Mouse (Mus musculus) limb, embryonic 13.5 days (tissue): Measurements from ENCODE around the gene Lsp1. TPM values are rescaled to one million over a fixed set of nuclear protein-coding genes. Genes with fewer than 3 reads are reported as not detected.

Source experiments
- ATAC-seq: fragments of 200-750 bp; cut with Nextera tagmentation; 2 replicates; pipeline ENCODE4 v1.8.0; 2017; ENCODE audit warnings: low read depth, moderate number of reproducible peaks, moderate TSS enrichment; ENCODE audit not compliant: low FRiP score
- H3K27ac ChIP-seq: fragments of 300-500 bp; sonication (generic); 2 replicates; pipeline ENCODE4 v1.5.1; 2015; ENCODE audit warnings: inconsistent platforms, mild to moderate bottlenecking, moderate library complexity
- H3K27me3 ChIP-seq: fragments of 300-500 bp; sonication (generic); 2 replicates; pipeline ENCODE4 v1.6.1; 2015; ENCODE audit warnings: mild to moderate bottlenecking, inconsistent platforms
- H3K36me3 ChIP-seq: fragments of 300-500 bp; sonication (generic); 2 replicates; pipeline ENCODE4 v1.6.1; 2015; ENCODE audit warnings: inconsistent platforms, mild to moderate bottlenecking, moderate library complexity
- H3K4me1 ChIP-seq: fragments of 300-500 bp; sonication (generic); 2 replicates; pipeline ENCODE4 v1.6.1; 2015; ENCODE audit warnings: inconsistent platforms
- H3K4me2 ChIP-seq: fragments of 300-500 bp; sonication (generic); replicated peaks from 2 replicates; pipeline ENCODE4 v1.6.1; 2015; ENCODE audit warnings: inconsistent platforms, mild to moderate bottlenecking, moderate library complexity
- H3K4me3 ChIP-seq: fragments of 300-500 bp; sonication (generic); 2 replicates; pipeline ENCODE4 v1.5.1; 2015; ENCODE audit warnings: moderate library complexity, mild to moderate bottlenecking, inconsistent platforms
- H3K9ac ChIP-seq: fragments of 300-500 bp; sonication (generic); 2 replicates; pipeline ENCODE4 v1.6.1; 2015; ENCODE audit warnings: mild to moderate bottlenecking, inconsistent platforms
- H3K9me3 ChIP-seq: fragments of 300-500 bp; sonication (generic); 2 replicates; pipeline ENCODE4 v1.6.1; 2016; ENCODE audit warnings: inconsistent platforms
- WGBS: fragments of 180-500 bp; shearing (Covaris S2); methylation state at CpG from one replicate; pipeline ENCODE4 v1.1.7; 2015; 5-methylcytosine and 5-hydroxymethylcytosine counted together
- polyA plus RNA-seq: library from polyadenylated mRNA; unstranded; fragments of >200 nt; fragmentation: Nextera tagmentation; extraction: Ambion mirVana; gene quantifications from 2 replicates; pipeline ENCODE4 v1.2.1, GENCODE M21; 2015

Gene Lsp1
- polyA plus RNA-seq, 1 experiment from 2014 or later, result 46.3 TPM

- ATAC-seq, result peak; percentile 31; the same call in 1 of the 2 replicates
- Histone ChIP-seq H3K4me2 (peak overlapping the region; percentile 17; the same call in 1 of the 2 replicates), H3K27ac (peak overlapping the region; percentile 97), H3K36me3 (no peaks in the 10 kb centered on the region), H3K9ac (peak overlapping the region; percentile 27; the same call in 1 of the 2 replicates), H3K9me3 (no peaks in the 10 kb centered on the region), H3K4me3 (no peak overlapping the region), H3K27me3 (no peaks in the 10 kb centered on the region), H3K4me1 (peaks cover 66% of the 10 kb centered on the region)
- 10% methylated on average over 12 of the region's 12 CpGs for WGBS
These were observed 49.6 kb downstream of the Lsp1 start for GRCm38 (mm10) chr7:142510021-142510777.

- no peak for ATAC-seq
These were observed 53.4 kb downstream of the Lsp1 start for GRCm38 (mm10) chr7:142514048-142514447.

DNA sequence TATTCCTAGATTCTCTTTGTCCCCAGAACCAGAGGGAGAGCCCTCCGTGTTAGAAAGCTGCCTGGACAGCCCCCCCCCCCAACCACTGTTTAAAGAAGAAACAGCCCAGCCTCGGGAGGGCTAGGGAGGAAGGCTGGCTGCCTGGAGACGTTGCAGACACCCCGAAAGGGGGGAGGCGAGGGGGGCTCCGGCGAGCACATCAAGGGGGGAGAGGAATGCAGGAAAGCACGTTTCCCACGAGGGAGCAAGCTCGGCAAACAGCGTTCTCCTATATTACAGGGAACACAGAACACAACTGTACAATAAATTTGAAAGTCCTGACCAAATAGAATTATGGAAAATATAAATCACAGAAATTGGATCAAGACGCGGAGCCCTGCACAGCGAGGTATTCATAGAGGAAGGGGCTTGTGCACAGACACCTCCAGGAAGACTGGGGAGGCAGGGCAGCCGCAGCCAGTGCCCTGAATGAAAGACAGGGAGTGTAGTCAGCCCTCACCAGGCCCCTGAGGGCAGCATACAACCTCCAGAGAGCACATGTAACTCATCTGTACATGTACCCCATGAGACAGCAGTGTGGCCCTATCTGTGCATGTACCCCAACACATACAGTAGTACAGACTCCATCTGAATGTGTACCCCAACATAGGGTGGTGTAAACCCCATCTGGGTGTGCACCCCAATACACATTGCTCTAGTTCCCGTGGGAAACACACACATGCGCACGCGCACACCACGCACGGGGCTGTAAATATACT, 55.8 kb downstream of the Lsp1 start:
- Histone ChIP-seq H3K27me3 (no peaks in the 10 kb centered on the region), H3K4me1 (peaks cover 37% of the 10 kb centered on the region), H3K4me2 (peak overlapping the region; percentile 50), H3K9me3 (no peaks in the 10 kb centered on the region), H3K4me3 (no peak overlapping the region), H3K9ac (peak overlapping the region; percentile 62), H3K27ac (peak overlapping the region; percentile 97), H3K36me3 (no peaks in the 10 kb centered on the region)
- 25% methylated on average over 21 of the region's 21 CpGs for WGBS
- peak; percentile 87 for ATAC-seq

More at GRCm38 (mm10) chr7:142514048-142514447, 53.4 kb downstream of the Lsp1 start:
- H3K9me3 ChIP-seq, result no peaks in the 10 kb centered on the region
- WGBS, result 79% methylated on average over 4 of the region's 4 CpGs
- no peaks in the 10 kb centered on the region for H3K36me3 ChIP-seq
- H3K4me3 ChIP-seq, result no peak overlapping the region
- no peak overlapping the region for H3K9ac ChIP-seq
- peaks cover 53% of the 10 kb centered on the region for H3K4me1 ChIP-seq
- no peaks in the 10 kb centered on the region for H3K27me3 ChIP-seq
- H3K27ac ChIP-seq, result peak overlapping the region; percentile 97; the same call in 1 of the 2 replicates
- no peak overlapping the region for H3K4me2 ChIP-seq

DNA sequence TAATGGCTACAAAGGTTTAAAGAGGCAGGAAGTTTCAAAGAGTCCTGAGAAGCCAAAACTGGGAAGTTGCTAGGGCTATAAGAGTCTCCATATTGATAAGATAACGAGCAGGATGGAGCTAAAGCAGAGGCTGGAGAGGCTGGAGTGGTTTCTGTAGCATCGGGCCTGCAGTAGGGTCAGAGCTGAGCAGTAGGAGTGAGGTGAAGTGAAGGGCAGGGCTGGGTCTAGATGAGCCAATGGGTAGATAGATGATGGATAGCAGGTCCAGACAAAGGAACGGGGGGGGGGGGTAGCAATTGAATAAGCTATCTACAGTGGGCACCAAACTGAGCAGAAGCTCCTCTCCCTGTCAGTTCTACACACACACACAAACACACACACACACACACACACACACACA, 56.9 kb downstream of the Lsp1 start:
- Histone ChIP-seq H3K4me3 (no peak overlapping the region), H3K27ac (no peak overlapping the region; the same call in 1 of the 2 replicates), H3K4me1 (peaks cover 43% of the 10 kb centered on the region), H3K9me3 (no peaks in the 10 kb centered on the region), H3K36me3 (no peaks in the 10 kb centered on the region), H3K27me3 (no peaks in the 10 kb centered on the region), H3K9ac (no peak overlapping the region), H3K4me2 (no peak overlapping the region)
- 88% methylated on average over 3 of the region's 3 CpGs for WGBS
- no peak for ATAC-seq

DNA sequence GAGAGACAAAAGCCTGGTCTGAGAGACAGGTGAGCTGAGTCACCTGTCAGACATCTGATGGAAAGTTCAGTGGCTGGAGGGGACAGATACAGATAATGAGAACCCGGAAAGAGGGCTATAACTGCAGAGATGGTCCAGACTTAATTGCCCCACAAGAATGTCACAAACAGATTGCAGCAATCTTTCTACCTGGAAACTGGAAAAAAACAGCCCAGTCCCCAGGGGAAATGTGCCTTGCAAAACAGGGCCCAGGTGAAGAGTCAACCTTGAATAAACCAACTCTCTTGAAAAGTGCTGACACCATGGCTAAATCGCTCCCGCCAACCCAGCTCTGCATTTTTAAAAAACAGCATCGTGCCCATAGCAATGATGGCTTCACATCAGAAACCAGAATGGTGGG, 59.7 kb downstream of the Lsp1 start:
- no peaks in the 10 kb centered on the region for H3K36me3 ChIP-seq
- WGBS, result 70% methylated on average over 4 of the region's 4 CpGs
- H3K4me1 ChIP-seq, result peaks cover 54% of the 10 kb centered on the region
- H3K4me3 ChIP-seq, result no peak overlapping the region
- no peak for ATAC-seq
- no peak overlapping the region for H3K4me2 ChIP-seq
- no peak overlapping the region for H3K27ac ChIP-seq
- no peak overlapping the region for H3K9ac ChIP-seq
- no peaks in the 10 kb centered on the region for H3K27me3 ChIP-seq
- no peaks in the 10 kb centered on the region for H3K9me3 ChIP-seq

DNA sequence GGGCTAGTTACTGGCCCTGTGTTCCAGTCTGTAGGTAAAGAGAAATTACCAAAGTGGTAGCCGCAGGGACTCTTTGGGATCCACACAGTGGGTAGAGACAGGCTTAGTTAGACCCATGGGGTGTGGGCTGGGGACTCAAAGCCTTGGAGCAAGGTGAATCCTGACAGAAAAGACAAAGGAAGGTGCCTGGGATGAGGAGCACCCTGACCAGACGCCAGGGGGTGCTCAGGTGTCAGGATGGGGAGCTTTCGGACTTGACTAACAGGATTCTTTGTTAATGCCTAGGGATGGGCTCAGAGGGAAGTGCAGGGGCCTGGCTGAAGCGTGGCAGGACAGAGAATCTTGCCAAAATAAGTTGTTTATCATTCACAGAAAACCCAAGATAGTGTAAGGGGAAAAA, 61.7 kb downstream of the Lsp1 start:
- Histone ChIP-seq H3K9ac (no peak overlapping the region), H3K36me3 (no peaks in the 10 kb centered on the region), H3K9me3 (no peaks in the 10 kb centered on the region), H3K4me3 (no peak overlapping the region), H3K27me3 (no peaks in the 10 kb centered on the region), H3K4me2 (no peak overlapping the region), H3K4me1 (peaks cover 54% of the 10 kb centered on the region), H3K27ac (peak overlapping the region; percentile 83; the same call in 1 of the 2 replicates)
- ATAC-seq, result no peak
- 29% methylated on average over 4 of the region's 4 CpGs for WGBS

- peak overlapping the region; percentile 83 for H3K27ac ChIP-seq
- peaks cover 64% of the 10 kb centered on the region for H3K4me1 ChIP-seq
- ATAC-seq, result 0 out of 2 replicates have a peak, but pooled peaks have one; percentile 22
- no peak overlapping the region for H3K4me3 ChIP-seq
- WGBS, result 23% methylated on average over 17 of the region's 17 CpGs
- H3K4me2 ChIP-seq, result no peak overlapping the region
- 0 out of 2 replicates have a peak overlapping the region, but pooled peaks have one; percentile 26 for H3K9ac ChIP-seq
- H3K36me3 ChIP-seq, result no peaks in the 10 kb centered on the region
- no peaks in the 10 kb centered on the region for H3K27me3 ChIP-seq
- H3K9me3 ChIP-seq, result no peaks in the 10 kb centered on the region
These were observed 62.8 kb downstream of the Lsp1 start for GRCm38 (mm10) chr7:142523200-142523990.

- Histone ChIP-seq H3K36me3 (no peaks in the 10 kb centered on the region), H3K9ac (peak overlapping the region; percentile 31; the same call in 1 of the 2 replicates), H3K4me1 (peaks cover 74% of the 10 kb centered on the region), H3K4me3 (no peak overlapping the region), H3K27me3 (no peaks in the 10 kb centered on the region), H3K4me2 (0 out of 2 replicates have a peak overlapping the region, but pooled peaks have one; percentile 5), H3K9me3 (no peaks in the 10 kb centered on the region), H3K27ac (peak overlapping the region; percentile 88)
- ATAC-seq, result peak; percentile 66
- WGBS, result 35% methylated on average over 13 of the region's 13 CpGs
These were observed 65.0 kb downstream of the Lsp1 start for GRCm38 (mm10) chr7:142525342-142526178.

GRCm38 (mm10) chr7:142529350-142529749, 68.7 kb downstream of the Lsp1 start:
- Histone ChIP-seq H3K27ac (peak overlapping the region; percentile 48; the same call in 1 of the 2 replicates), H3K4me2 (no peak overlapping the region), H3K27me3 (no peaks in the 10 kb centered on the region), H3K4me1 (peaks cover 81% of the 10 kb centered on the region), H3K36me3 (no peaks in the 10 kb centered on the region), H3K4me3 (no peak overlapping the region), H3K9ac (no peak overlapping the region), H3K9me3 (no peaks in the 10 kb centered on the region)
- 53% methylated on average over 10 of the region's 10 CpGs for WGBS
- ATAC-seq, result no peak

DNA sequence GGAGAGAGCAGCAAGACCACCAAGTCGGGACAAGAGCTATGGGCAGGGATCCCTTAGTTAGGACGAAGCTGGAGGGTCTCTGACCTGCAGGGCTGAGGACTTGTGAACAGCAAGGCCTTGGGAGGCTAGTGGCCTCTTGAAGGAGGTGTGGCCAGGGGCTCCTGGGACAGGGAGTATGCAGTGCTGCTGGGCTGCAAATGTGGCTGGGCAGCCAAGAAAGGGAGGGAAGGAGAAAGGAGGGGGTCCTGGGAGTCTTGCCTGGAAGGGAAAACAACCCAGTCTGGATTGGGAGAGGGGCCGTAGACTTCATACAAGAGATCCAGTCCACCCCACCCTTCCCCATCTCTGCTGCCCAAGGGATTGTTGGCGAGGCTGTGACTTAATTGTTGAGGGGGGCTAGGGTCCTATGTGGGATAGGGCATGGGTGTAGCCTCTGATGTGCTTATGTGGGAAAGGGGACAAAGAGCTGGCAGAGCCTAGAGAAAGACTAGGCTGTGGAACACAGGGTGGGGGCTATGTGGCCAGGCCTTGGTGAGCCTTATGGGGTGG, 71.4 kb downstream of the Lsp1 start:
- H3K27me3 ChIP-seq, result no peaks in the 10 kb centered on the region
- no peak overlapping the region for H3K4me3 ChIP-seq
- 68% methylated on average over 4 of the region's 4 CpGs for WGBS
- peak overlapping the region; percentile 96 for H3K27ac ChIP-seq
- H3K36me3 ChIP-seq, result no peaks in the 10 kb centered on the region
- ATAC-seq, result no peak
- H3K9ac ChIP-seq, result peak overlapping the region; percentile 83; the same call in 1 of the 2 replicates
- H3K9me3 ChIP-seq, result no peaks in the 10 kb centered on the region
- peaks cover 78% of the 10 kb centered on the region for H3K4me1 ChIP-seq
- peak overlapping the region; percentile 79; the same call in 1 of the 2 replicates for H3K4me2 ChIP-seq

DNA sequence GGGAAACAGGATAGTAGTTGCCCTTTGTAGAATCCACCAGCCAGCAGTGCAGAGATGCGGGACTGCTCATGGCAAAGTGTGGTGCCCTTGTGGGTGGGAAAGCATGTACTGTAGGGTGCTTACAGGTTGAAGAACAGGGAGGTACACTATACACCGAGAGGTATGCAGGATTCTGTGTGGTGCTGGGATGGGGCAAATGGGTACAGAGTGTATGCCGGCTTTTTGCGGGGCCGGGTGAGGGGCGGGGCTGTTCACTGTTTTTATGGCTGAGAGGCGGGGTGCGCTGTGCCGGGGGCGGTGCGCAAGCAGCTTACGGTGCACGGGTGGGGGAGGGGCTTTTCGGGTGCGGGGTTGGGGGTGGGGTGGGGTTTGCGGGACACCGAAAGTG, 72.1 kb downstream of the Lsp1 start, which contains the start of gene Mrpl23:
Gene Mrpl23 (plus strand): TSS at position 16 of the 388 bp plus-strand sequence.
- H3K27ac ChIP-seq, result peak within 1 kb of the TSS; percentile 96
- peaks cover 79% of the 10 kb centered on the region for H3K4me1 ChIP-seq
- H3K4me3 ChIP-seq, result peak within 1 kb of the TSS; percentile 58
- H3K9me3 ChIP-seq, result no peaks in the 10 kb centered on the region
- peak; percentile 74 for ATAC-seq
- H3K9ac ChIP-seq, result peak within 1 kb of the TSS; percentile 83
- no peaks in the 10 kb centered on the region for H3K36me3 ChIP-seq
- H3K27me3 ChIP-seq, result no peaks in the 10 kb centered on the region
- H3K4me2 ChIP-seq, result peak within 1 kb of the TSS; percentile 79
- WGBS, result 4% methylated on average over 16 of the region's 17 CpGs
